In the genomic region with DNA sequence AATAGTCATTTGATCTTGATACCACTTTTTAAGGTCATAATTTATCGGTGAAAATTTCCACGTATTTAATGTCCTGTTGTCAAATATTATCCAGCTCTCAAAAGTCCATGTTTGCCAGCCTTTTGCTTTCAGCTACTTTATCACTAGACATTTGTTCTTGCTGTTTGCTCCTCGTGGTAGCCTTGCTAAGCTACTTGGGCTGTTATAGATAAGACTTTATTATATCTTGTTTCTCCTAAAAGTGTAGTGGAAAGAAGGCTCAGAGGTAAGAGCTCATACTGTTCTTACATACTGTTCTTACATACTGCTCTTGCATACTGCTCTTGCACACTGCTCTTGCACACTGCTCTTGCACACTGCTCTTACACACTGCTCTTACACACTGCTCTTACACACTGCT, we compare ENCODE assay signal across 24 mouse cellular contexts.
A peak's percentile ranks its signal among the peaks of the same experiment; 100 is the strongest.
DNase-seq lines count a peak whose midpoint lies in the region; ATAC-seq and TF ChIP-seq lines count a peak whose summit lies in the region.
"Had no signal": no experiment of that assay in that cellular context is flagged by ENCODE, and none has a peak within 500 bp of the region (broad histone marks: within the 10 kb centered on the region; RNA-seq: fewer than 3 reads in every experiment).

No protein-coding gene starts in this region.

- peak; percentile 20 for DNase-seq in intestine, embryonic 14.5 days (ENCODE audit: low spot score)
- DNase-seq in adrenal gland, postnatal 25 days = no peak
- DNase-seq in midbrain, embryonic 10.5 days (ENCODE audit: low spot score) = no peak
- DNase-seq: adrenal gland, adult 2 months; adrenal gland, postnatal 10 days; adrenal gland, postnatal 36 days; B cell, adult 2 months; cerebellum, adult 11-12 months; cerebellum, adult 2 months; cerebellum, adult 9-10 months; cerebellum, postnatal 10 days; cerebellum, postnatal 25 days had no signal

- H3K36me3 ChIP-seq in intestine, embryonic 14.5 days (ENCODE audit: control insufficient read depth, insufficient read depth, low read length) = no peaks in the 10 kb centered on the region
- H3K36me3 ChIP-seq in intestine, postnatal 0 days (ENCODE audit: control insufficient read depth, insufficient read depth) = no peaks in the 10 kb centered on the region
- H3K36me3 ChIP-seq in stomach, embryonic 14.5 days (ENCODE audit: control insufficient read depth, insufficient read depth, low read length) = no peaks in the 10 kb centered on the region
- no peaks in the 10 kb centered on the region for H3K36me3 ChIP-seq in stomach, embryonic 16.5 days (ENCODE audit: control insufficient read depth, insufficient read depth, low read length)
- H3K36me3 ChIP-seq in midbrain, embryonic 10.5 days = no peaks in the 10 kb centered on the region
- H3K36me3 ChIP-seq: embryonic facial prominence, embryonic 10.5 days; embryonic facial prominence, embryonic 12.5 days; forebrain, embryonic 15.5 days; G1E had no signal

- H3K4me2 ChIP-seq in intestine, embryonic 14.5 days (ENCODE audit: low read length) = no peak overlapping the region
- H3K4me2 ChIP-seq in intestine, postnatal 0 days (replicated peaks; ENCODE audit: low read depth) = no peak overlapping the region
- H3K4me2 ChIP-seq in stomach, embryonic 14.5 days (replicated peaks; ENCODE audit: low read depth, low read length) = no peak overlapping the region
- H3K4me2 ChIP-seq in stomach, embryonic 16.5 days (ENCODE audit: low read depth, low read length) = no peak overlapping the region
- H3K4me2 ChIP-seq: embryonic facial prominence, embryonic 12.5 days; forebrain, embryonic 13.5 days; forebrain, embryonic 15.5 days had no signal

- H3K4me3 ChIP-seq in intestine, embryonic 14.5 days (ENCODE audit: low read depth, low read length) = no peak overlapping the region
- no peak overlapping the region for H3K4me3 ChIP-seq in intestine, postnatal 0 days (ENCODE audit: low read depth, low read length)
- H3K4me3 ChIP-seq in stomach, embryonic 14.5 days (ENCODE audit: low read depth, low read length) = no peak overlapping the region
- no peak overlapping the region for H3K4me3 ChIP-seq in stomach, embryonic 16.5 days (replicated peaks; ENCODE audit: low read length)
- H3K4me3 ChIP-seq in midbrain, embryonic 10.5 days = no peak overlapping the region
- H3K4me3 ChIP-seq: embryonic facial prominence, embryonic 10.5 days; embryonic facial prominence, embryonic 12.5 days; forebrain, embryonic 13.5 days; forebrain, embryonic 15.5 days had no signal

- H3K9me3 ChIP-seq in intestine, embryonic 14.5 days (ENCODE audit: control insufficient read depth, low read length) = no peaks in the 10 kb centered on the region
- no peaks in the 10 kb centered on the region for H3K9me3 ChIP-seq in intestine, postnatal 0 days (ENCODE audit: control insufficient read depth)
- no peaks in the 10 kb centered on the region for H3K9me3 ChIP-seq in stomach, embryonic 14.5 days (ENCODE audit: control insufficient read depth, low read depth, low read length)
- H3K9me3 ChIP-seq in stomach, embryonic 16.5 days (replicated peaks; ENCODE audit: control insufficient read depth, low read length) = no peaks in the 10 kb centered on the region
- H3K9me3 ChIP-seq in midbrain, embryonic 10.5 days (replicated peaks) = no peaks in the 10 kb centered on the region
- H3K9me3 ChIP-seq: embryonic facial prominence, embryonic 10.5 days; embryonic facial prominence, embryonic 12.5 days; forebrain, embryonic 13.5 days; forebrain, embryonic 15.5 days had no signal

- no peak overlapping the region for H3K27ac ChIP-seq in intestine, embryonic 14.5 days (ENCODE audit: low read depth)
- H3K27ac ChIP-seq in intestine, postnatal 0 days (ENCODE audit: low read depth, low read length) = no peak overlapping the region
- no peak overlapping the region for H3K27ac ChIP-seq in stomach, embryonic 14.5 days (ENCODE audit: low read length)
- no peak overlapping the region for H3K27ac ChIP-seq in stomach, embryonic 16.5 days (ENCODE audit: low read length)
- H3K27ac ChIP-seq in midbrain, embryonic 10.5 days (replicated peaks) = no peak overlapping the region
- H3K27ac ChIP-seq: embryonic facial prominence, embryonic 10.5 days; embryonic facial prominence, embryonic 12.5 days; forebrain, embryonic 13.5 days; forebrain, embryonic 15.5 days had no signal

- 0 out of 2 replicates have a peak, but pooled peaks cover 8% of the 10 kb centered on the region for H3K4me1 ChIP-seq in intestine, embryonic 14.5 days (replicated peaks; ENCODE audit: control insufficient read depth, insufficient read depth, low read length)
- H3K4me1 ChIP-seq in intestine, postnatal 0 days (replicated peaks; ENCODE audit: control insufficient read depth, insufficient read depth, low read length) = no peaks in the 10 kb centered on the region
- no peaks in the 10 kb centered on the region for H3K4me1 ChIP-seq in stomach, embryonic 14.5 days (ENCODE audit: control insufficient read depth, insufficient read depth, low read length)
- no peaks in the 10 kb centered on the region for H3K4me1 ChIP-seq in stomach, embryonic 16.5 days (ENCODE audit: control insufficient read depth, insufficient read depth, low read length)
- no peaks in the 10 kb centered on the region for H3K4me1 ChIP-seq in midbrain, embryonic 10.5 days
- H3K4me1 ChIP-seq: embryonic facial prominence, embryonic 10.5 days; embryonic facial prominence, embryonic 12.5 days; forebrain, embryonic 13.5 days had no signal

- no peak for TF ChIP-seq CTCF in intestine, postnatal 0 days (IDR thresholded peaks at IDR 0.05; ENCODE audit: low read depth)

- no peak overlapping the region for H3K9ac ChIP-seq in intestine, embryonic 14.5 days (ENCODE audit: low read length)
- H3K9ac ChIP-seq in intestine, postnatal 0 days (ENCODE audit: low read depth, low read length) = no peak overlapping the region
- H3K9ac ChIP-seq in stomach, embryonic 14.5 days (replicated peaks; ENCODE audit: low read depth, low read length) = no peak overlapping the region
- H3K9ac ChIP-seq in stomach, embryonic 16.5 days (ENCODE audit: low read length) = no peak overlapping the region
- H3K9ac ChIP-seq: embryonic facial prominence, embryonic 12.5 days; forebrain, embryonic 13.5 days; forebrain, embryonic 15.5 days had no signal

- no peaks in the 10 kb centered on the region for H3K27me3 ChIP-seq in intestine, embryonic 14.5 days (replicated peaks; ENCODE audit: control insufficient read depth, insufficient read depth, low read length)
- no peaks in the 10 kb centered on the region for H3K27me3 ChIP-seq in intestine, postnatal 0 days (replicated peaks; ENCODE audit: control insufficient read depth, insufficient read depth, low read length)
- no peaks in the 10 kb centered on the region for H3K27me3 ChIP-seq in stomach, embryonic 14.5 days (ENCODE audit: control insufficient read depth, insufficient read depth, low read length)
- no peaks in the 10 kb centered on the region for H3K27me3 ChIP-seq in stomach, embryonic 16.5 days (ENCODE audit: control insufficient read depth, insufficient read depth, low read length)
- H3K27me3 ChIP-seq in midbrain, embryonic 10.5 days (ENCODE audit: low read depth, poor library complexity, severe bottlenecking) = no peaks in the 10 kb centered on the region
- H3K27me3 ChIP-seq: CH12.LX; embryonic facial prominence, embryonic 12.5 days; forebrain, embryonic 13.5 days; forebrain, embryonic 15.5 days had no signal

- ATAC-seq in intestine, embryonic 14.5 days (replicated peaks; ENCODE audit: low FRiP score, low TSS enrichment, low read depth) = no peak
- no peak for ATAC-seq in intestine, postnatal 0 days
- ATAC-seq in stomach, embryonic 14.5 days (ENCODE audit: insufficient number of reproducible peaks, insufficient read depth, low FRiP score, low read depth) = peak; percentile 49; the same call in 1 of the 2 replicates
- peak; percentile 67; the same call in 1 of the 2 replicates for ATAC-seq in stomach, embryonic 16.5 days (ENCODE audit: insufficient read depth, low FRiP score)
- ATAC-seq in megakaryocyte progenitor cell, adult 5-6 weeks (replicated peaks; ENCODE audit: poor library complexity) = no peak
- ATAC-seq: CD4-positive, CD25-positive, alpha-beta regulatory T cell, adult 4 months; forebrain, embryonic 13.5 days; forebrain, embryonic 15.5 days; Patski had no signal

- WGBS in intestine, embryonic 14.5 days = 58% methylated on average over 3 of the region's 3 CpGs
- WGBS in intestine, postnatal 0 days = 35% methylated on average over 3 of the region's 3 CpGs
- WGBS in stomach, embryonic 14.5 days = 52% methylated on average over 3 of the region's 3 CpGs
- WGBS in stomach, embryonic 16.5 days = 50% methylated on average over 3 of the region's 3 CpGs
- WGBS in midbrain, embryonic 10.5 days = 86% methylated on average over 3 of the region's 3 CpGs

Comparison
In these comparisons a context has a peak if more than half of its experiments do, and no peak if none do; other contexts are left out.
1. ATAC-seq: peak in stomach, embryonic 14.5 days (single experiment) and stomach, embryonic 16.5 days (single experiment); none in intestine, embryonic 14.5 days (single experiment), intestine, postnatal 0 days (single experiment) and megakaryocyte progenitor cell, adult 5-6 weeks (single experiment).